Mouse (Mus musculus): ENCODE data around the gene Pi16.

DNA sequence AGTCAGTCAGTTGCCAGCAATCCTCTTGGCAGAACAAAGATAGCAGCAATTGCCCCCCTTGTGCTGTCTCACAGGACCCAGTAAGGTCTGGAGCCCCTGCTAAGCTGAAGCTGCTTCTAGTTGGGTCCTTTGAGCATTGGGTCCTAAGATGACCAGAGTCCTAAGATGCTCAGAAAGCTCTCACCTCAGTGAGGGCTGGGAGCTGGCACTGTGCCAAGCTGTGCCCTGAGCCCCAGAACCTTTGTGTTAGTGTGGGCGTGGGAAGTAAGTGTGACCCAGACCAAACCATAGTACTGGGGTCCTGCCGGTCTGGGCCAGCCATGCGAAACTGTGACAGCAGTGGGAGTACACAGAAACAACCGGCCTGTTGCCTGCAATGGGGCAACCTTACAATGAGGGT, 18.2 kb upstream of the Pi16 start:
- no peak for TF ChIP-seq EP300 (IDR thresholded peaks at IDR 0.05; ENCODE audit: insufficient read depth, low read depth, low read length)
- TF ChIP-seq CTCF (IDR thresholded peaks at IDR 0.05) = no peak
- TF ChIP-seq POLR2A (IDR thresholded peaks at IDR 0.05; ENCODE audit: insufficient read depth, low read depth, low read length) = no peak
